Mouse (Mus musculus): ENCODE measurements around the gene Qk.

Qk gene

GRCm38 (mm10) chr17:10251252-10251958 is 68.2 kb downstream of the Qk start:
- DNase-seq (ENCODE audit: low spot score in 2 of 2) = no peak

GRCm38 (mm10) chr17:10240081-10240480 is 79.6 kb downstream of the Qk start:
- no peak for DNase-seq (ENCODE audit: low spot score in 2 of 2)

DNA sequence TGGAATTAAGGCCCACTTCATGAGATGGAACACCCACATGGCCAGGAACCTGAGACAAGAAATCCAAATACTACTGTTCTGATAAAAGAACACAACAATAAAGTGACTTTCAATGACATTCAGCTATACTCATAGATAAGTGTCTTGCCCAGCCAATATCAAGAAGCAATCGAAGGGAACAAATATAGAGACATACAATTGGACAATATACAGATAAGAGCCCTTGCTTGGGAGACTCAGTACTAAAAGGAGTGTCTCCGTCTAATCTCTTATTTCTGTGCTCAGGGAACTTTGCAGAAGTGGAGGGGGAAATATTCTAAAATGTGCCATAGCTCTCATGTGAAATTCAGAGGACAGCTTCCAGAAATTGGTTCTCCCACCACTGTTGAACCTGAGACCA is 83.1 kb downstream of the Qk start:
- DNase-seq (ENCODE audit: low spot score in 2 of 2) = no peak

DNA sequence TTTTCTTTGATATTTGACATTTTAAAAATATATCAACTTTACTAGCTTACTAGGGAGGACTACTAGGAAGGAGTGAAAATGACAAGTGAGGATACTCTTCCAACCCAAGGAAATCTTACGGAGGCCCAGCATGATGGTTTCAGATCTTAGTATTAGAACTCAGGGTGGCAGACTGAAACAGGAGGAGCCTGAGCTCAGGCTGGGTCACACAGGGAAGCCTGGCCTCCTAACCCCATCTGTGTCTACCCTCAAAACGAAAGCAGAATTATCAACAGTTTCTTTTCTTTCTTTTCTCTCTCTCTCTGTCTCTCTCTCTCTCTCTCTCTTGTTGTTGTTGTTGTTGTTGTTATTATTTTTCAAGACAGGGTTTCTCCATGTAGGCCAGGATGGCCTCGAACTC is 87.2 kb downstream of the Qk start:
- DNase-seq (ENCODE audit: low spot score in 2 of 2) = no peak

DNA sequence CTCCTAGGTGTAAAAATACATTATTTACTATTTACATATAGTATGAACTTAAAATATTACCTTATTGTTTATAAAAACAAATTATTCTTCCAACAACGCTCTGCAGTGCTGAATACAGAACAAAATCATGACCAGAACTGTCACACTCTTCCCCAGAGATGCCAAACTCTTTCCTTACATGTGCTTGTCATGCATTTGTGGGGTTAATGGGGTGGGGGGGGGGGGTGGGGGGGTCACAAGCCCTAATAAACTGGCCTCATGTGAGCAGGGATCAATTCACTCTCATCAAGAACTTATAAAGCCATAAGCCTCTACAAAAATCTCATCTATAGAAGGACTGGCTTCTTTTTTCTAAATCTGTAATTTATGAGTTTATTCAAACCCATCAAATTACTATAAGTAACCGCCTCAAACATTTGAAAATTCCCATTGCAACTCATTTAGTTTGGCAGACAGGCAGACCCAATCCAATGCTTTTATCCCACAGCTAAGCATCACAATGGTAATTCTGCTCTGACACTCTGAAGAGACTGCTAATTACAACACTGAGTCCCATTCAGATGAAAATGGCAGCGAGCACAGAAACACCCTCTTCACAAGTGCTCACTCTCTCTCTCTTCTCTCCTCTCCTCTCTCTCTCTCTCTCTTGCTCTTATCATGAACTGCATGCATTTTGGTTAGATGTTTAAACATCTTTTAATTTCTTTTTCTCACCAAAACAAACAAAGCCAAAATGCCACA is 91.7 kb downstream of the Qk start:
- DNase-seq (ENCODE audit: low spot score in 2 of 2) = no peak

- no peak for DNase-seq (ENCODE audit: low spot score in 2 of 2)
These were observed 103.5 kb downstream of the Qk start for GRCm38 (mm10) chr17:10216164-10216563.

DNA sequence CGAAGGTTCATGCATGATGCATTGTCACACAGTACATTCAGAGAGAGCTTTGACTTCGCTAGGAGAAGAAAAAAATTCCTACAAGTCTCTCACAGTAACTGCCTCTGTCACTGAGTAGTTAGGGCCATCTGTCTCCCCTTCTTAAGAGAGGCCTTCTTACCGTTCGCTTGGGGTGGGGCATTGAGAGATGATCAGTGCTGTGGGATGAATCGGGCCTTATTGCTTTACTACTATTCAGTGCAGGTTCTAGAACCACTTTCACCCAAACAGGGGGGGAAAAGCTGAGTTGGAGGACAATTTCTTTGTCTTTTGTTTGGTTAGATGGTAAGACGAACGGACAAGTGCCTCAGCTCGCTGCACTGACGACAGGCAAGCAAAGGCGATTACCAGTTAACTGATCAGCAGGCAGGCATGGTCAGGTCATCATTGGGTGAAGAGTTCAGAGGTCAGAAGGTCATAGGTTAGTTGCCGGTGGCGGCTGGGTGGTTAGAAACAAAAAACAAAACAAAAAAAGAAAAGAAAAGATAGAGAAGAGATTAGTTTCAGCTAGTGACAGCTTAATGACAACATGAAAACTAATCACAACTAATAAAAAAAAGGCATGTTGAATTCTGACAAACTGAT is 110.4 kb downstream of the Qk start:
- DNase-seq (ENCODE audit: low spot score in 2 of 2) = no peak

DNA sequence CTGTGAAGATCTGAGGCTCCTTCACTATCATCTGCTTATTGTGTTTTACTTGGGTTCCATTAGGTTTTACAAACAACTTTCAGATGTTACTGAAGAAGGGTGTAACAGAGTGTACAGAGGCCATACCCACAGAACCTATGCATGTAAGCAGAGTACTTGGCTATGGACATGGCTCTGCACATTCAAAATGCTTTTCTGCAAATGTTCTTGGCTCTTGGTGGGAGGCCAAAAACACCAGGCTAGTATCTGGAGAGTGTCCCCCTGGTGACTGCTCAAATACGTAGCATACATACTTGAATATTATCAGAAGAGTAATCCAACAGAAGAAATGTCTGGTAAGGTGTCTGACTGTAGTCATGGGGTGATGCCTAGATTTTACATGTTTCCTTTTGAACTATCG is 121.0 kb downstream of the Qk start:
- no peak for DNase-seq (ENCODE audit: low spot score in 2 of 2)

GRCm38 (mm10) chr17:10198231-10198630 is 121.4 kb downstream of the Qk start:
- DNase-seq (ENCODE audit: low spot score in 2 of 2) = no peak

GRCm38 (mm10) chr17:10195703-10196102 is 124.0 kb downstream of the Qk start:
- DNase-seq (ENCODE audit: low spot score in 2 of 2) = no peak

- no peak for DNase-seq (ENCODE audit: low spot score in 2 of 2)
These were observed 128.8 kb downstream of the Qk start for GRCm38 (mm10) chr17:10190857-10191256.

- no peak for DNase-seq (ENCODE audit: low spot score in 2 of 2)
These were observed 131.2 kb downstream of the Qk start for GRCm38 (mm10) chr17:10188481-10188880.

- DNase-seq (ENCODE audit: low spot score in 2 of 2) = no peak
These were observed 132.1 kb downstream of the Qk start for GRCm38 (mm10) chr17:10187431-10188020.

DNA sequence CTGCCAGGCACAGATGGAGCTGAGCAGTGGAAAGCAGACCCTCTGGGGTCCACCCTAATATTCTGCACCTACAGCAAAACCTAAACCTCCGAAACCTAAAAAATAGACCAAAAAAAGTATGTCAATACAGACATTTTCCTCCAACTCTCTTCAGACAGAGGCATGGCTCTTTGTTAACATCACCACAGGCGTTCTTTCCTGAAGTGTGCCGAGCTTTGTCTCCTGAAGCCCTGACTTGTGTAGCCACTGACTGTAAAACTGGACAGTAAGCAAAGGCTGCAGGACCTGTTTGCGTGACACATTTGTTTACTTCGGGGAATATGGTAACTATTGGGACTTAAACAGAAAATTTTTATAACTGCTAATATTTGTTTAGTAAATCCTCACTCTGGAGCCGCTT is 137.9 kb downstream of the Qk start:
- no peak for DNase-seq (ENCODE audit: low spot score in 2 of 2)

DNA sequence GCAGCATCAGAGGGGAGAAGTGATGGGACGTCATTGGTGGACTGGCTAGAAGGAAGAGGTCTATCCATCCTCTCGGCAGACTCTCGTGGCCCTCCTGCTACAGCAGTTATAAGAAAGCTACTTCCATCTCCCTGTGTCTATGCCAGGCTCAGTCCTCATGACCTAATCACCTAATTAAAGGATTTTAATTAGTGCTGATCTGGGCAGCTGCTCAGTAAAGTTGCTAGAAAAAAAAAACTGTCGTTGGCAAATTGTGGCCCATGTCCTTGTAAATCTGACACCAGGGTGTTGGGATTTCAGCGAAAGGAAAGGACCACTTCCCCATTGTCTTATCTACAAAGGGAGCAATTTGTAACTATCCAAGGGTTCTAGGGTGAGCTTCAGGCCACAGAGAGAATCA is 142.6 kb downstream of the Qk start:
- no peak for DNase-seq (ENCODE audit: low spot score in 2 of 2)

DNA sequence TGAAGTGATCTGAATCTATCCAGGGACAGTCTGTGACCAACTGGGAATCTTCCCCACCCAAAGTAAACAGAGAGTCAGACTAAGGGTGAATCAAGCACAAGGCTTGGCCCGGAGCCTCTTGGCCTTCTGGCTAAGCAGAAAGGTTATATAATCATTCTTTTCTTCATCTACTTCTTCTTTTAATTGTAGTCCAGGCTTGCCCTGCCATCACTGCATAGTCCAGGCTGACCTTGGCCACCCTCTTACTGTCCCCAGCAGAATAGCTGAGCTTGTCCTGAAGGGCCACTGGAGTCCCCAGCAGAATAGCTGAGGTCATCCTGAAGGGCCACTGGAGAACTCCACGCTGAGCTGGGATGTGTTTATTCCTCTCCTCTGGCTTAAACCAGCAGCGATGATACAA is 158.4 kb downstream of the Qk start:
- DNase-seq (ENCODE audit: low spot score in 2 of 2) = no peak

DNA sequence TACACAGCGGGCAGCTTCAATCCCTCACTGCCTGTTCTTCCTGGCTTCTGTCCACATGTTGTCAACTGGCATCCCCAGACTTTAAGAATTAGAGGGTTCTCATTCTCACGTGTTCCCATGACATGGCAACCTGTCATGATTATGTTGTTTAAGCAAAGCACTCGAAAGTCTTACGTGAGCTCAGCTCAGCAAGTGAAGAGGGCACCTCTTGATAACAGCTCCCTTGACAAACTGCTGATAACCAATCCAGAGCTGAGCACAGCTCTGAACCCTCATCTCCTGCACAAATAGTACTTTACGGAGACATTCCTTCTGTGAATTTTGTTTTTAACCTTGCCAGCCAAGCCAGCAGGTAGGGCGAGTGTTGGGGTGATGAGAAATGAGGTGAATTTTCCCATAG is 159.2 kb downstream of the Qk start:
- no peak for DNase-seq (ENCODE audit: low spot score in 2 of 2)

DNA sequence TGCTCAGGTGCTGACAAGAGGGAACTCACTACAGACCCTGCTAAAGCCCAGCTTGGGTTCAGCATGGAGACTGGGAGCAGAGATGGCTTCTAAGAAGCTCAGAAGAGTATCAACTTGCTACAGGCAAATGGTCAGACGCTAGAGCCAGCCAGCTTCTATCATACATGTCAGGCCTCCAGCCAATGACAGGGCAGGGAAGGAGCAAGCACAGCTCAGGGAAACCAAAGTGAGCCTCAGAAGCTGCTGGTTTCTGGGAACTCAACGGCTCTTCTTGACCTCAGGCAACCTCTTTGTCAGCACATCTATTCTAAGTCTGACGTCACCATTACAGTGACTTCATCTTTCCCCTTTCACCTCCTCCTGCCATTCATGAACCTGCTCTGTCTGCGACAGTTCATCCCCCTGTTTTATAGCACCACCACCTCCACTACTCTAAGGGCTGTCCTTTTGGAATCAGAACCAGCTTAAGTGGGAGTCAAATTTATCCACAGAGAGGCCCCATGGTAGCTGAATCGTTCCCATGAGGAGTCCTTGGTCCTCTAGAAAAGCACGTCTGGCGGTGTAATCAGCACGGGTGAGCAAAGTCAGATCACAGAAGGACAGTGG is 166.7 kb downstream of the Qk start:
- no peak for DNase-seq (ENCODE audit: low spot score in 2 of 2)
